Mouse (Mus musculus) ES-Bruce4 (cell line): ENCODE data around the gene Jak3.

Experiments
- CTCF ChIP-seq: IDR thresholded peaks from one replicate; pipeline ENCODE4 v1.8.1; 2011; ENCODE audit warnings: low read depth, low read length
- POLR2A ChIP-seq: IDR thresholded peaks from one replicate; pipeline ENCODE4 v1.8.1; 2011; ENCODE audit warnings: low read length; ENCODE audit not compliant: insufficient read depth

- no peak for TF ChIP-seq CTCF
- TF ChIP-seq POLR2A, result no peak
These were observed 45.3 kb upstream of the Jak3 start for GRCm38 (mm10) chr8:71630761-71631160.
